25 mouse cellular contexts compared by ENCODE assay signal in genomic region chr19:57437042-57437441, GRCm38 (mm10). TPM values are rescaled to one million over a fixed set of nuclear protein-coding genes. Genes with fewer than 3 reads are reported as not detected.
DNase-seq lines count a peak whose midpoint lies in the region; ATAC-seq and TF ChIP-seq lines count a peak whose summit lies in the region.
"Had no signal": no experiment of that assay in that cellular context is flagged by ENCODE, and none has a peak within 500 bp of the region (broad histone marks: within the 10 kb centered on the region; RNA-seq: fewer than 3 reads in every experiment).

No protein-coding gene starts in this region.

- peaks cover 10% of the 10 kb centered on the region; the same call in 1 of the 2 replicates for H3K4me1 ChIP-seq in embryonic facial prominence, embryonic 14.5 days (ENCODE audit: control insufficient read depth, insufficient read depth, low read length)
- 0 out of 2 replicates have a peak, but pooled peaks cover 2% of the 10 kb centered on the region for H3K4me1 ChIP-seq in embryonic facial prominence, embryonic 10.5 days
- H3K4me1 ChIP-seq in kidney, embryonic 16.5 days (ENCODE audit: insufficient read depth, low read length): peaks cover 26% of the 10 kb centered on the region
- peaks cover 9% of the 10 kb centered on the region for H3K4me1 ChIP-seq in lung, embryonic 16.5 days (replicated peaks; ENCODE audit: control insufficient read depth, insufficient read depth, low read length)
- H3K4me1 ChIP-seq in lung, adult 2 months (ENCODE audit: control insufficient read depth, insufficient read depth, low read length): no peaks in the 10 kb centered on the region
- H3K4me1 ChIP-seq: liver, embryonic 15.5 days; midbrain, embryonic 12.5 days had no signal

- peak; percentile 25 for DNase-seq in embryonic facial prominence, embryonic 14.5 days (ENCODE audit: low spot score)
- DNase-seq in embryonic facial prominence, embryonic 10.5 days (ENCODE audit: low spot score): no peak
- no peak for DNase-seq in kidney, adult 11 months
- DNase-seq in lung, adult 2 months: no peak
- DNase-seq in right cerebral cortex, postnatal 10 days (ENCODE audit: low spot score in 2 of 2): no peak
- DNase-seq: cerebellum, adult 2 months; cerebellum, postnatal 14 days; gastrocnemius, postnatal 25 days; heart, adult 11 months; lung, postnatal 4 days; right cerebral cortex, adult 18-20 months; right cerebral cortex, postnatal 4 days had no signal

- no peak for ATAC-seq in embryonic facial prominence, embryonic 14.5 days (ENCODE audit: low read depth)
- peak; percentile 21; the same call in 1 of the 2 replicates for ATAC-seq in kidney, embryonic 16.5 days (ENCODE audit: low FRiP score, low TSS enrichment)
- peak; percentile 32 for ATAC-seq in lung, embryonic 16.5 days (ENCODE audit: low read depth)
- ATAC-seq: forebrain, embryonic 15.5 days; hindbrain, embryonic 16.5 days had no signal

- no peak for TF ChIP-seq POLR2A in lung, adult 2 months (IDR thresholded peaks at IDR 0.05; ENCODE audit: borderline replicate concordance, extremely low read depth, low read depth, low read length)

- WGBS in embryonic facial prominence, embryonic 14.5 days: 59% methylated on average over 7 of the region's 7 CpGs
- WGBS in embryonic facial prominence, embryonic 10.5 days: 90% methylated on average over 7 of the region's 7 CpGs
- WGBS in kidney, embryonic 16.5 days: 52% methylated on average over 7 of the region's 7 CpGs
- WGBS in lung, embryonic 16.5 days: 52% methylated on average over 7 of the region's 7 CpGs
- 74% methylated on average over 7 of the region's 7 CpGs for WGBS in lung, adult 2 months

- no peak for TF ChIP-seq CTCF in lung, adult 2 months (IDR thresholded peaks at IDR 0.05; ENCODE audit: insufficient read depth, low read length)

- no peaks in the 10 kb centered on the region for H3K27me3 ChIP-seq in embryonic facial prominence, embryonic 14.5 days (replicated peaks; ENCODE audit: control insufficient read depth, insufficient read depth, low read length)
- H3K27me3 ChIP-seq in embryonic facial prominence, embryonic 10.5 days (replicated peaks; ENCODE audit: low read depth, poor library complexity, severe bottlenecking): no peaks in the 10 kb centered on the region
- peaks cover 3% of the 10 kb centered on the region; the same call in 1 of the 2 replicates for H3K27me3 ChIP-seq in kidney, embryonic 16.5 days (ENCODE audit: insufficient read depth, low read length)
- no peaks in the 10 kb centered on the region for H3K27me3 ChIP-seq in lung, embryonic 16.5 days (ENCODE audit: control insufficient read depth, insufficient read depth, low read depth, low read length)
- H3K27me3 ChIP-seq: CH12.LX; forebrain, embryonic 15.5 days; heart, embryonic 15.5 days; limb, embryonic 12.5 days; liver, embryonic 15.5 days; midbrain, embryonic 12.5 days; neural tube, embryonic 12.5 days had no signal

- no peaks in the 10 kb centered on the region for H3K9me3 ChIP-seq in embryonic facial prominence, embryonic 14.5 days (ENCODE audit: control insufficient read depth, low read length)
- H3K9me3 ChIP-seq in embryonic facial prominence, embryonic 10.5 days: no peaks in the 10 kb centered on the region
- H3K9me3 ChIP-seq in kidney, embryonic 16.5 days (ENCODE audit: low read length): no peaks in the 10 kb centered on the region
- no peaks in the 10 kb centered on the region for H3K9me3 ChIP-seq in lung, embryonic 16.5 days (ENCODE audit: control insufficient read depth, low read length)
- H3K9me3 ChIP-seq: forebrain, embryonic 15.5 days; heart, embryonic 10.5 days; heart, embryonic 15.5 days; limb, embryonic 12.5 days; liver, embryonic 15.5 days; megakaryocyte, embryonic 14.5 days; midbrain, embryonic 12.5 days; neural tube, embryonic 12.5 days had no signal

- no peak overlapping the region for H3K9ac ChIP-seq in embryonic facial prominence, embryonic 14.5 days (ENCODE audit: low read depth, low read length)
- no peak overlapping the region for H3K9ac ChIP-seq in kidney, embryonic 16.5 days (replicated peaks; ENCODE audit: low read length)
- H3K9ac ChIP-seq in lung, embryonic 16.5 days (ENCODE audit: low read length): no peak overlapping the region
- H3K9ac ChIP-seq: forebrain, embryonic 15.5 days; heart, embryonic 15.5 days; limb, embryonic 12.5 days; liver, embryonic 15.5 days; midbrain, embryonic 12.5 days; neural tube, embryonic 12.5 days had no signal

- no peak overlapping the region for H3K4me3 ChIP-seq in embryonic facial prominence, embryonic 14.5 days (ENCODE audit: low read depth, low read length)
- H3K4me3 ChIP-seq in embryonic facial prominence, embryonic 10.5 days: no peak overlapping the region
- no peak overlapping the region for H3K4me3 ChIP-seq in kidney, embryonic 16.5 days (ENCODE audit: low read length)
- no peak overlapping the region for H3K4me3 ChIP-seq in lung, embryonic 16.5 days (ENCODE audit: low read length)
- H3K4me3 ChIP-seq in lung, adult 2 months (replicated peaks; ENCODE audit: extremely low read depth, low read depth, low read length): no peak overlapping the region
- H3K4me3 ChIP-seq: forebrain, embryonic 15.5 days; heart, embryonic 10.5 days; heart, embryonic 15.5 days; limb, embryonic 12.5 days; liver, embryonic 15.5 days; megakaryocyte, embryonic 14.5 days; midbrain, embryonic 12.5 days; myocyte; neural tube, embryonic 12.5 days had no signal

- no peak overlapping the region for H3K4me2 ChIP-seq in embryonic facial prominence, embryonic 14.5 days (ENCODE audit: low read depth, low read length)
- H3K4me2 ChIP-seq in kidney, embryonic 16.5 days (replicated peaks; ENCODE audit: low read depth, low read length): no peak overlapping the region
- no peak overlapping the region for H3K4me2 ChIP-seq in lung, embryonic 16.5 days (ENCODE audit: low read depth, low read length)
- H3K4me2 ChIP-seq: forebrain, embryonic 15.5 days; heart, embryonic 15.5 days; limb, embryonic 12.5 days; liver, embryonic 15.5 days; midbrain, embryonic 12.5 days; neural tube, embryonic 12.5 days had no signal

- H3K27ac ChIP-seq in embryonic facial prominence, embryonic 14.5 days (replicated peaks; ENCODE audit: low read depth, low read length): no peak overlapping the region
- no peak overlapping the region for H3K27ac ChIP-seq in embryonic facial prominence, embryonic 10.5 days (replicated peaks)
- 0 out of 2 replicates have a peak overlapping the region, but pooled peaks have one; percentile 2 for H3K27ac ChIP-seq in kidney, embryonic 16.5 days (ENCODE audit: low read length)
- H3K27ac ChIP-seq in lung, embryonic 16.5 days (ENCODE audit: low read length): no peak overlapping the region
- H3K27ac ChIP-seq: forebrain, embryonic 15.5 days; heart, embryonic 10.5 days; heart, embryonic 15.5 days; limb, embryonic 12.5 days; liver, embryonic 15.5 days; midbrain, embryonic 12.5 days; neural tube, embryonic 12.5 days had no signal

- no peaks in the 10 kb centered on the region for H3K36me3 ChIP-seq in embryonic facial prominence, embryonic 14.5 days (ENCODE audit: control insufficient read depth, insufficient read depth, low read length)
- no peaks in the 10 kb centered on the region for H3K36me3 ChIP-seq in embryonic facial prominence, embryonic 10.5 days (replicated peaks)
- H3K36me3 ChIP-seq in kidney, embryonic 16.5 days (ENCODE audit: insufficient read depth, low read length): no peaks in the 10 kb centered on the region
- no peaks in the 10 kb centered on the region for H3K36me3 ChIP-seq in lung, embryonic 16.5 days (ENCODE audit: control insufficient read depth, insufficient read depth, low read length)
- H3K36me3 ChIP-seq: forebrain, embryonic 15.5 days; heart, embryonic 10.5 days; heart, embryonic 15.5 days; limb, embryonic 12.5 days; liver, embryonic 15.5 days; midbrain, embryonic 12.5 days; neural tube, embryonic 12.5 days had no signal

RNA-seq across cellular contexts. Expression of gene Trub1, which starts 15.7 kb away (rescaled TPM):
- 19.8 and 22.6 TPM in 2 replicates for polyA plus RNA-seq in embryonic facial prominence, embryonic 14.5 days (2014; fragmentation: Nextera tagmentation; extraction: Ambion mirVana)
- 21.7 and 25.6 TPM in 2 replicates for polyA plus RNA-seq in embryonic facial prominence, embryonic 10.5 days (2016; fragmentation: Nextera tagmentation; extraction: Ambion mirVana)
- polyA plus RNA-seq in kidney, embryonic 16.5 days (2015; fragmentation: Nextera tagmentation; extraction: Ambion mirVana): 25.8 and 26.6 TPM in 2 replicates
- polyA plus RNA-seq in lung, embryonic 16.5 days (2015; fragmentation: Nextera tagmentation; extraction: Ambion mirVana): 21.4 and 24.2 TPM in 2 replicates
- polyA plus RNA-seq in lung, adult 2 months (2012; rRNA removed): 2.8 and 3.4 TPM in 2 replicates
